Mouse (Mus musculus) ZHBTc4 (cell line): ENCODE data around the gene Mbip.
A peak's percentile ranks its signal among the peaks of the same experiment; 100 is the strongest.

Experiments used
- DNase-seq: peaks from one replicate; pipeline ENCODE4 v3.0.0-alpha.2; 2011; ENCODE audit warnings: low read depth, low spot score

Gene Mbip

GRCm38 (mm10) chr12:56345367-56346089 is at the start of gene Mbip:
Mbip (minus strand) TSS chr12:56345894.
- DNase-seq, result peak; percentile 98

- no peak for DNase-seq
Observed at GRCm38 (mm10) chr12:56387647-56388205, 42.0 kb upstream of the Mbip start.

GRCm38 (mm10) chr12:56386955-56387646 is 41.4 kb upstream of the Mbip start:
- no peak for DNase-seq

GRCm38 (mm10) chr12:56344771-56345314 is 851 bp downstream of the Mbip start:
- no peak for DNase-seq

GRCm38 (mm10) chr12:56339295-56340056 is 6.2 kb downstream of the Mbip start:
- no peak for DNase-seq

GRCm38 (mm10) chr12:56333461-56333860 is 12.2 kb downstream of the Mbip start:
- DNase-seq, result no peak

- no peak for DNase-seq
Observed at GRCm38 (mm10) chr12:56332475-56332874, 13.2 kb downstream of the Mbip start.

- DNase-seq, result no peak
Observed at GRCm38 (mm10) chr12:56327448-56327998, 18.2 kb downstream of the Mbip start.

- no peak for DNase-seq
Observed at GRCm38 (mm10) chr12:56325851-56326250, 19.8 kb downstream of the Mbip start.

GRCm38 (mm10) chr12:56318941-56319340 is 26.8 kb downstream of the Mbip start:
- DNase-seq, result no peak

GRCm38 (mm10) chr12:56318059-56318458 is 27.6 kb downstream of the Mbip start:
- DNase-seq, result no peak

GRCm38 (mm10) chr12:56305758-56306157 is 39.9 kb downstream of the Mbip start:
- no peak for DNase-seq

- DNase-seq, result no peak
Observed at GRCm38 (mm10) chr12:56302321-56303017, 43.2 kb downstream of the Mbip start.

GRCm38 (mm10) chr12:56301487-56302293 is 44.0 kb downstream of the Mbip start:
- DNase-seq, result peak; percentile 12

GRCm38 (mm10) chr12:56299610-56300009 is 46.1 kb downstream of the Mbip start:
- DNase-seq, result no peak

GRCm38 (mm10) chr12:56298919-56299318 is 46.8 kb downstream of the Mbip start:
- no peak for DNase-seq

GRCm38 (mm10) chr12:56297921-56298830 is 47.5 kb downstream of the Mbip start:
- peak; percentile 90 for DNase-seq

- no peak for DNase-seq
Observed at GRCm38 (mm10) chr12:56297099-56297498, 48.6 kb downstream of the Mbip start.

GRCm38 (mm10) chr12:56296524-56296923 is 49.2 kb downstream of the Mbip start:
- peak; percentile 91 for DNase-seq
